Mouse (Mus musculus): ENCODE results near the gene Pigv. TPM values are rescaled to one million over a fixed set of nuclear protein-coding genes. Genes with fewer than 3 reads are reported as not detected.

Gene Pigv
- polyA plus RNA-seq (2015; fragmentation: Nextera tagmentation; extraction: Ambion mirVana): 8.5 and 11.3 TPM in 2 replicates

GRCm38 (mm10) chr4:133671881-133672844 lies at the start of gene Pigv:
Gene Pigv (minus strand): TSS chr4:133672647.

GRCm38 (mm10) chr4:133649989-133650699 lies 22.3 kb downstream of the Pigv start, which contains the start of gene Zdhhc18:
Gene Zdhhc18 (minus strand): TSS chr4:133650154.

Small RNA genes within 50 kb of the gene (microRNA-seq; reads per million reads assigned to microRNA genes)
- gene Mir7227: 0 to 0.21 reads per million in 2 experiments

Other genes starting within 250 kb of the Pigv start
- 0.44 and 0.76 TPM in 2 replicates for gene Tent5b, start 192.5 kb downstream of the Pigv start, polyA plus RNA-seq (2015; fragmentation: Nextera tagmentation; extraction: Ambion mirVana)
- gene Trnp1, start 174.1 kb downstream of the Pigv start, polyA plus RNA-seq (2015; fragmentation: Nextera tagmentation; extraction: Ambion mirVana): 1.1 and 1.6 TPM in 2 replicates
- gene Kdf1, start 153.7 kb downstream of the Pigv start, polyA plus RNA-seq (2015; fragmentation: Nextera tagmentation; extraction: Ambion mirVana): 0.51 TPM in 1 of 2 replicates, not detected in the other
- gene Nudc, start 126.7 kb downstream of the Pigv start, polyA plus RNA-seq (2015; fragmentation: Nextera tagmentation; extraction: Ambion mirVana): 113 and 134 TPM in 2 replicates
- 0.17 TPM in 1 of 2 replicates, not detected in the other for gene Nr0b2, start 119.3 kb downstream of the Pigv start, polyA plus RNA-seq (2015; fragmentation: Nextera tagmentation; extraction: Ambion mirVana)
- 4.4 and 4.9 TPM in 2 replicates for gene Gpatch3, start 97.9 kb downstream of the Pigv start, polyA plus RNA-seq (2015; fragmentation: Nextera tagmentation; extraction: Ambion mirVana)
- 6.0 and 6.8 TPM in 2 replicates for gene Gpn2, start 88.3 kb downstream of the Pigv start, polyA plus RNA-seq (2015; fragmentation: Nextera tagmentation; extraction: Ambion mirVana)
- gene Sfn, start 70.5 kb downstream of the Pigv start, polyA plus RNA-seq (2015; fragmentation: Nextera tagmentation; extraction: Ambion mirVana): 0.41 and 12.1 TPM in 2 replicates
- gene Zdhhc18, start 22.5 kb downstream of the Pigv start, polyA plus RNA-seq (2015; fragmentation: Nextera tagmentation; extraction: Ambion mirVana): 3.8 and 4.8 TPM in 2 replicates
- 7.7 and 8.7 TPM in 2 replicates for gene Arid1a, start 84.1 kb upstream of the Pigv start, polyA plus RNA-seq (2015; fragmentation: Nextera tagmentation; extraction: Ambion mirVana)
- gene Rps6ka1, start 215.2 kb upstream of the Pigv start, polyA plus RNA-seq (2015; fragmentation: Nextera tagmentation; extraction: Ambion mirVana): 5.4 and 6.8 TPM in 2 replicates